Mouse (Mus musculus) gastrocnemius, postnatal 25 days (tissue): ENCODE results near the gene Gstm4. TPM values are rescaled to one million over a fixed set of nuclear protein-coding genes. Genes with fewer than 3 reads are reported as not detected.
"Not testable (repeated sequence)": the region's sequence is repeated elsewhere in the genome, so short reads cannot be mapped to it uniquely, and the experiment has no call there.

Experiments used
- DNase-seq: peaks from one replicate; pipeline ENCODE4 v3.0.0; 2022
- total RNA-seq, 2 experiments: library from RNA; stranded (reverse); gene quantifications; 1 replicate in 1 of 2; 2 replicates in 1 of 2; pipeline ENCODE4 v1.2.3; 2021

Gstm4 gene
- total RNA-seq, 2 experiments from 2014 or later = 11.8 to 12.1 TPM

DNA sequence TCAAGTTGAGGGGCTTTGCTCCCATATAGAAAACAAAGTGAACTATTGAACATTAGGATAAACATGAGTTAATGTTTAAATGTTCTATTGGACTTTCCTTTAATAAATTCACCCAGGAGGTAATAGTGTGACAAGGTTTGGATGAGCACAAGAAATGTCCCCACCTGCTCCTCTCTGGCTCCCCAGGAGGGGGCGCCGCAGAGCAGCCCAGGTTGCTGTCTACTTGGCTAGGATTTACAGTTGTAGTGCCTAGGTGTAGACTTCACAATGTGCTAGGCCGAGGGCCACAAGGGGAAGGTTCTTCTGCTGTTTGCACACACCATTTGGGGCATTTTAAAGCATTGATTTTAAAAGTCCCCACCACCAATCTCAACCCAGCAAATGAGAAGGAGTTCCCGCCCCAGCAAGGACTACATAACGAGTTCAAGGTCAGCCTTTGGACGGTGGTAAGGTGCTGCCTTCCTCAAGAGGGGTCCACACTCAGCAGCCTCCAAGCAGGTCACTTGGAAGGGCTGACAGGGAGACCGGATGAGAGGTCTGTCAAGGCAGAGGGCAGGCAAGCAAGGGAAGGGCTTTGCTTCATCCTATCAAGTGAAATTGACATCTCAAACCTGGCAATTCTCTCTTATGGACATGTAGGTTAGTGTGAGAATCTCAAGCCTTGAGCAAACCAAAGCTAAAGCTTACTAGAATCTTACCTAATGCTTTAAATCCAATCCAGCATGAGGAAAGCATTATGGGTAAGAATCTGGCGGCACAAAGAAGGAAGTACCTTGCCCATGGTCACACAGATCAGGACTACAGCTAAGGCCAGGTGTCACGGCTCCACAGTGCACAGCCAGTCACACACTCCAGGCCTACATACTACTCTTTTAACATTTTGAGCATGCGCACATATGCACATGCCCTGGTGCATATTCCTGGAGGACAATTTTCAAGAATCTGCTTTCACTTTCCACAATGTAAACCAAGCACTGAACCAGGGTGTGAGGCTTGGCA, 25.9 kb upstream of the Gstm4 start:
- peak; percentile 53 for DNase-seq

DNA sequence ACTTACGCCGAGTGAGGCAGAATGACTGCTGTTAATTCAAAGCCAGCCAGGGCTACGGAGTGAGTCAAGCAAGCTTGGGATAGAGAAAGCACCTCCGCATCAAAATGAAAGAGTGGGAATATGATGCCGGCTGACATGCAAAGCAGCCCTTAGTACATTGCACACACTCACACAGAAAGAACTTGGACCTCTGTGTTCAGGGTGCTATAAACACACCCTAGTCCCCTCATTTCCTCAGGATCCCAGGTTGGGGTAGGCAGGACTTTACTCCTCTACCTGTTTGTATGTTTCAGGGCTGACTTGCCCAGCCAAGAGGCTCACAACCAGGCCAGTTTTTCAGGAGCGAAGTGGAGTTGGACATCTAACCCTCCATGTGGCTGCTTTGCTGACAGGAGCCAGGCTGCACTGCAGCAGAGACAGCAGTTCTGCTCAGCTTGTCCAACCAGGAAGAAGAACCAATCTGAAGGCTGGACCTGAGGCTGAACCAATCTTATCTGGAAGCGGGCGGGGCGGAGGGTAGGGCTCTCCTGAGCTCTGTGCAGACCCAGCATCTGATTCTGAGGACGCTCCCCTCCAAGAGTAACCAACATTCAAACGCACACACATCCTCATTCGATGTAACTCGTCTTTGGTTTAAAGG, 24.7 kb upstream of the Gstm4 start:
- no peak for DNase-seq

GRCm38 (mm10) chr3:108068826-108069225, 24.1 kb upstream of the Gstm4 start:
- DNase-seq = no peak

DNA sequence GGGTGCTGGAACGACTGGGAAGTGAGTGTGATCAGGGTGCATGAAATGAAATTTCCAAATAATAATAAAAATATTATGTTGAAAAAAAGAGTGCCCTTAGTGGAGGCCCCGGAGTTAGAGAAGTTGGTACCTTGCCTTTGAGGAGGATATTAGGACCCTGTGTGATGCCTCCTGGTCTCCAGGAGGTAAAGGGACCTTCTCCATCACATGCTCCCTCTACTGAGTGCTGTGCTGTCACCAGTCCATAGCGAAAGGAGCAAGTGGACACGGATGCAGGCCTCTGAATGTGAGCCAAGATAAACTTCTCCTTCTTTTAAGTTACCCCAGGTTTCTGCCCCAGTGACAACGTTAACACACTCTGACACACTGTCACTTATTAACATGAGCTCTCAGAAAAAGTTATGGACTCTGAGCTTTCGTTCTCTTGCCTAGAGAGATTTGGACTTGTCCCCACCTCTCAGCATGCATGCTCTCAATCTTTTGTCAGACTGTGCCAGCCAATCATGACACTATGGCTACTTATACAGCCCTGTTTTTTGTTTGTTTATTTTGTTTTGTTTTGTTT, 22.8 kb upstream of the Gstm4 start:
- no peak for DNase-seq

DNA sequence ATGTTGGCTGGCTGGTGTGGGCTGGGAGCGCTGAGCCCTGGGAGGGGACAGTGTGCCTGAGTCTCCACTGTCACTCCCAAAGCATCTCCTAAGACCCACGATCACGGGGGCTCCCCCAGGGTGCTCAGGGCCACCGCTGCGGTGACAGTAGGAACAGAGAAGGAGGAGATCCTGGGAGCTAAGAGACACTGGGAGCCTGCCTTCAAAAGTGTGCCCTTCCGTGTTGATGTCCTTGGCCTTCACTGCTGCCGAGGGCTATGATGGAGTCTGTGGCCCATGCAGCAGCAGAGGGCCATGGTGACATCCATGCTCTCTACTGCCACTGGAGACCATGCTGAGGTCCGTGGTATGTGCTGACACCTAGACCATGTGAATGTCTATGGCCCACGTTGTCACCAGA, 20.9 kb upstream of the Gstm4 start:
- DNase-seq = no peak

DNA sequence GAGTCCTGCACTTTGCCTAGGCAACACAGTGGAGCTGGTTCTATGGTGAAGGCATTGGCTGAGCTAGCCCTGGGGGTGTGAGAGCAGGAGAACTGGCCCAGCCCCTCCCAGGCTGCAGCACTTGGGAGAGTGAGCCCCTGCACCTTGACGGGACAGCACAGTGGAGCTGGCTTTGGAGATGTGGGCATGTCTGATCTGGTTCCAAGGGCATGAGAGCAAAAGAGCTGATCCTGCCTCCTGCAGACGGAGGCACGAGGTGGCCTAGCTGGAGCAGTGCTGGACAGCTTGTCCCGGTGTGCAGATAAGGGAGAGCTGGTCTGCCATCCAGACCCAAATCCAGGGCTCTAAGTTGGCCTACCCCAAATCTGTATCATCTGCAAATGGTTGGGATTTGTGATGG, 20.0 kb upstream of the Gstm4 start:
- no peak for DNase-seq

DNA sequence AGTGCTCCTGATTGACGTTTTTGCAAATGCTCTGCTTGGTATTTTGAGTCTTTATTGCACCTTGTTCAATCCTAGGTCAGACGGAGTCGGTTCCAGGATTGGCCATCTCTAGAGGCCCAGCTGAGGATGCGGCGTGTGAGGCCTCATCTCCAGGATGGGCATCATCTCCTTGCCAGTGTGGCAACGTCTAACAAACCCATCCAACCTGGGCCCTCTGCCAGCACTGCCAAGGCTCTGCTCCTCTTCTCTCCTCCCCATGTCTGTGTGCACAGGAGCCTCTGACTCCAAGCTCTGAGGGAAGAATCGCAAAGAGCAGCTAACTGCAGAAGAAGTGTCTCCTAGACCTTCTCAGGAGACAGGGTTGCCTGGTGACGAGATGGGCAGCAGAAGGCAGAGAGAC, 18.0 kb upstream of the Gstm4 start:
- DNase-seq = no peak

DNA sequence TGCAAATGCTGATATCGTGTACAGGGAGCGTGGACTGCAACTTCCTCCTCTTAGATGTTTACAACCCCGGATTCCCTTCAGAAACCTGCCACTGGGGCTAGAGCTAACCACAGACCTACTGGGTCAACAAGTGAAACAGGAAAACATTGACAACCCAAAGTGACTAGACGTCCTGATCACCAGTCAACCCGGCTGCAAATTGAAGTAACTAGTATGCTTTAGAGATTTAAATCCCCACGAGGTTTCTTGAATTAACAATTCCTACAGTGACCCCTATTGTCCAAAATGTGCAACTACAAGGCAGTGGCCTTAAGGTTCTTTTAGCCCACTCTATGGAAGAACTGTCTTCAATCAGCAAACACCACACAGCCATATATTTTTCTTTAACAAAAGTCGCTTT, 16.7 kb upstream of the Gstm4 start:
- DNase-seq = no peak

DNA sequence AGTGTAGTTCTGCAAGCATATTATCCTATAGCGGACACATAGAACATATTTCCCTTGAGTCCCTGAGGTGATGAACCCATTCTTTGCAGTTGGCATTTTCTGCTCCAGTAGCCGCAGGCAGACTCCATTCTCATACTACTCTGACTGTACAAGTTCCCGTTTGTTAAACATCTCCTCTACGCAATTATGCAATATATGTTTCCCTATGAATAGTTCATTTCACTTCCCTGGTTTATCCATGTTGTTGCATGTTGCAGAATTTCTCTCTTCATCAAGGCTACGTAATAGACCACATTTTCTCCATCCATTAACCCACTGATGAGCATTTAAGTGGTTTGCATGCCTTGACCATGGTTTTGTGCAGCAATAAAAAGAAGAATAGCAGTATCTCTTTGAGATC, 5.8 kb upstream of the Gstm4 start:
- no peak for DNase-seq

DNA sequence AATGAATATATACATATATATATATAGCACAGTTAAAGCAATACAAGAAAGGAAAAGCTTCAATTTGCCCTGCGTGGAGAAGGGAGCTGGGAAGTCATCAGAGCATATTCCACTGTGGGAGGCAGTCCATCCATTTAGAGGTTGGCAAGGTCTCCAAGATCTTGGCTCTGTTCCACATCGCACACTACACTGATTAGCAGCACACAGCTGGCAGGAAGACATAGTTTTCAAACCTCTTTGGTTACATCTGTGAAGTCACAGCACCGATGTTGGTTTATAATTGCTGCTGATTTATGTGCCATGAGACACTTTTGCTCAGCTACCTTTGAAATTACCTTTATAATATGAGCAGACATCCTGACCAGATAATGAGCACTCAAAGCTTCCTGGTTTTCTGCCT, 3.6 kb upstream of the Gstm4 start:
- no peak for DNase-seq

- DNase-seq = no peak
These were observed 2.4 kb upstream of the Gstm4 start for GRCm38 (mm10) chr3:108046944-108047655.

GRCm38 (mm10) chr3:108033156-108033555, 11.5 kb downstream of the Gstm4 start:
- DNase-seq = no peak

- no peak for DNase-seq
These were observed 12.6 kb downstream of the Gstm4 start for GRCm38 (mm10) chr3:108032113-108032512.

DNA sequence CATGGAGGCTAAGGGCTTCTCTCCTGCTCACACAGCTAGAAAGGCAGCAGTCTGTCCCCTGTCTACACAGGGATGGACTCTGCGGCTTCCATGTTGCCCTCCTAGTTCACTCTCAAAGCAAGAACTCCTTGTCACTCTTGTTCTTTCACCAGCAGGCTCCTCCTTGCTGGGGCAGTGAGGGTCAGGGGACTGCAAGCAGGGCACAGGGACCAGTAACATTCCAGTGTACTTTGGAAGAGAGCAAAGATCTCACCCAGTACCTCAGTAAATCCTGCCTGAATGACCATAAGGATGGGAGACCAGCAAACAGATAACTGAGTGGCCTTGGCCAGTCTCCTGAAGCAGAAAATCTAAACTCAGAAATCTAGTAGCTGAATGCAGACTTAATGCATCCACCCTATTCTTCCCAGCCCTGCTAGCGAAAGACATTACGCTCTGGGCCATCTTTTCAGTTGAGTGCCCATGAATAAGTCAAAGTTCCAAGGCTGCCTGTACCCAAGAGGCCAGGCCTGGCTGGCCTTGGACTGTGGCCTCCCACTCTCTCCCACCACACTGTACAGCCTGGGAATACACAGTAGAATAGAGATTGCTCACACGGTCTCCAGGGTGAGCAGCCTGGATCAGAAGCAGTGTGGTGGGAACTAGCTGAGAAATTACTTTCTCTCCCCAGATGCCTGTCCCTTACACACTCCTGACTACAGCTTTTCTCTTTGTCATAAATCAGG, 15.9 kb downstream of the Gstm4 start:
- no peak for DNase-seq

DNA sequence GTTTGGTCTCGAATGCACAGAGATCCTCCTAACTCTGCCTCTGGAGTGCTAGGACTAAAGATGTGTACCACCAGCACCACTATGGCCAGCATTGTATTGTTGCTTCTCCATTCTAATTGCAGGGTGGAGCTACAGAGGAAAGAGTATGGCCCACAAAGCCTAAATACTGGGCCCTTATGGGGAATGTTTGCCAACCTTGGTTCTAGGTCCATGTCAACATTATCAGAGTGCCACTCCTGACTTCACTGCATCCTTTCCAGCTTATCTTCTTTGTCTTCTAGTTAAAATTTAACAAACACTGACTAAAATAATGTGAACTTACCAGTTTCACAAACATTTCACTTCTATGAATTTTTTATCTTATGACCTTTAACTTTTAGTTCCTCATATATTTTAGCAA, 18.1 kb downstream of the Gstm4 start:
- DNase-seq = no peak

DNA sequence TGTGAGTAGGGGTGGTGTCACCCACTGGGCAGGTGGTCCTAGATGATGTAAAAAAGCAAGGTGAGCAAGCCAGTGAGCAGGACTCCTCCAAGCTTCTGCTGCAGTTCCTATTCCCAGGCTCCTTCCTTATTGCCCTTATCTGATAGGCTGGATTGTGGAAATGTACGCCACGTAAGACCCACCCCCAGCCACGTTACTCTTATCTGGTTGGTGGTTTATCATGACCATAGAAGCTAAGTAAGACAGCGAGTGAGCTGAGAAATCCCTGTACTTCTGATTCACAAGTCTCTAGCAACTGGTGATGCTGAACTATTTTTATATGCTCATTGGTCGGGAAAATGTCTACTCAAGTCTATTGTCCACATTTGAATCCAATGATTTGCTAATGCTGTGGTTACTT, 18.6 kb downstream of the Gstm4 start:
- no peak for DNase-seq

- DNase-seq = no peak
These were observed 19.4 kb downstream of the Gstm4 start for GRCm38 (mm10) chr3:108025318-108025717.

DNA sequence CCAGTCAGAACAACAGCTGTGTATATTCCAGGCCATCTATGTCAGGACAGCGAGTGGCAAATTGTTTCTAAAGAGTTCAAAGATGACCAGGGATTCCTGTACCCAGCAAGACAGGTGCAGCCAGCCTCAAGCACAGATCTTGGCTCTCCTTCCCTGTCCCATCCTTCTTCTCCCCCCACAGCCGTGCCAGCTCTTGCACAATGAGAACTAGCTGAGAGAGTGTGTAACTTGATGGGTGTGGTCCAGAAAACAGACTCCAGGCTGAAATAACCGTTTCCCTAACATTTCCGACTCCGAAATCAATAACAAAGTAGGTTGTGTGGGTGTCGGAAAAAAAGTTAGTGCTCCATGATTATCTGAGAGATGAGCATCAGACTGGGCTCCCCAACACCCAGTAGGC, 22.0 kb downstream of the Gstm4 start:
- DNase-seq = peak; percentile 52

DNA sequence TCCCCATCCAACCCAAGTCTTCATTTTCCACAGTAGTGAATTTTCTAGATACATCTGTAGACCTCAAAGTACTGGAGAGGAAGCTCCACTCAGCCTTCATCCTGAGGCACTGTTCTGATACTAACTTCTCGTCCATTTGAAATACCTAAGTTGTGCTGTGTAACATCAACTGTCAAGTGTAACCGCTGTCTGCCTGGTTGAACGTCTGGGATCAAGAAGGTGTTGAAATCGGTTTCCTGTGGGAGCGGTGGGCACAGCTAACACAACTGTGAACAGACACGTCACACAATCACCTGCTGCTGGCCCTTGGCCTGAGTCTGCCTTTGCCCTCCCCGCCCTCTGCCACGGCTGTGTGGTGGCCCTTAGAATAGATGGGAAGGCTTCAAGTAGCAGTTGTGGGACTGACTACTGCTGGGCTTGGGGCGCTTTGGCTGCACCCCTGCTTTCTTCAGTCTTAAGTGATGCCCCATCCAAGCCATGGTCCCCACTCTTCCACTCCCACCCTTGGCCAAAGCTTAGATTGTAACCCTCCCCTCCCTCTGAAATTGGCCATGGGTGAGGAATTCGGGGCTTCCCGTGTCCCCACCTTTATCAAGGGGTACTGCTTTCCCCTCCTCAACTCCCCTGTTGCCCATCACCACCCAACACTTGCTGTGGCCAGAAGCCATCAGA, 24.2 kb downstream of the Gstm4 start:
- not testable (repeated sequence) for DNase-seq

DNA sequence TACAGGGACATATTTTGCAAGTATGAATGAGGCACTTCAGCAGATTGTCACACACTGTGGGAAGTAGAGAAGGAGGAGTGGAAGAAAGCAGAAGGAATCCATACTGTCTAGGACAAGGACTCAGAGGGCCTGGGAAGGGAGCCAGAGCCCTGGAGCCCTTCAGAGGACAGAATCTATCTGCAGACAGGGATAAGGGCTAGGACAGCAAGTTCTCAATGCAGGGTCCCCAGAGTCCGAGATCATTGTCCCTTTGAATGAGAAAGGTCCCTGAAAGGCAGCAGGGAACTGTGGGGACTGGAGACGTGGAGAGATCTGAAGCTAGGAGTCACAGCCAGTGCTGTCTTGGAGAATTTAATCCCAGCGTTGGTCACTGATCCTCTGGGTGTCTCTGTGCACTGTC, 25.5 kb downstream of the Gstm4 start:
- DNase-seq = not testable (repeated sequence)

GRCm38 (mm10) chr3:108018190-108018820, 26.4 kb downstream of the Gstm4 start:
- no peak for DNase-seq
